Comparison of ENCODE assay signal across 9 mouse cellular contexts in the genomic region with DNA sequence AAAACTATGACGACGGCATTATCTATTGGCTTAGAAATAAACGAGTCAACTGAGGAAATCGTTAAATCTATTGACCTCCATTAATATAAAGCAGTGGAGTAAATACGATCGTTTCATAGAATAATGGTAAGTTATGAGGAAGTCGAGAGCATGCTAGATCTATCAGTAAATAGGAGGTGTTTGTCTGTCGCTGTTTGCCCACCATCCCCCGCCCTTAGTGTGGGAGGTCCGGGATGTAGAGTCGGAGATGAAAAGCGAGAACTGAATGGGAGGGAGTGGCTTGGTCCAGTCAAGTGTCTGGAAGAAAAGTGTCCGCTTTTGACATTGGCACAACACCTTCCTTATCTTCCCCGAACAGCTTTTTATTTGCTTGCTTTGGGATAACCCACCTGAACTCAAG. TPM values are rescaled to one million over a fixed set of nuclear protein-coding genes. Genes with fewer than 3 reads are reported as not detected.
DNase-seq lines count a peak whose midpoint lies in the region; ATAC-seq and TF ChIP-seq lines count a peak whose summit lies in the region.
"Had no signal": no experiment of that assay in that cellular context is flagged by ENCODE, and none has a peak within 500 bp of the region (broad histone marks: within the 10 kb centered on the region; RNA-seq: fewer than 3 reads in every experiment).

A gene (plus strand): TSS at position 79 of the 400 bp plus-strand sequence.

- peaks cover 7% of the 10 kb centered on the region for H3K27me3 ChIP-seq in kidney, embryonic 14.5 days (ENCODE audit: control insufficient read depth, insufficient read depth, low read length)
- H3K27me3 ChIP-seq in forebrain, embryonic 13.5 days: peaks cover 12% of the 10 kb centered on the region
- peaks cover 27% of the 10 kb centered on the region for H3K27me3 ChIP-seq in liver, embryonic 12.5 days (replicated peaks)

- H3K36me3 ChIP-seq in kidney, embryonic 14.5 days (ENCODE audit: control insufficient read depth, insufficient read depth, low read length): no peaks in the 10 kb centered on the region
- H3K36me3 ChIP-seq in ES-E14 (ENCODE audit: control insufficient read depth, insufficient read depth, low read length, poor library complexity, severe bottlenecking): no peaks in the 10 kb centered on the region
- H3K36me3 ChIP-seq in forebrain, embryonic 13.5 days (ENCODE audit: poor library complexity, severe bottlenecking): no peaks in the 10 kb centered on the region
- H3K36me3 ChIP-seq in liver, embryonic 12.5 days: no peaks in the 10 kb centered on the region

- no peaks in the 10 kb centered on the region for H3K9me3 ChIP-seq in kidney, embryonic 14.5 days (ENCODE audit: control insufficient read depth, low read length)
- no peaks in the 10 kb centered on the region for H3K9me3 ChIP-seq in ES-E14 (ENCODE audit: control insufficient read depth, insufficient read depth, low read depth, low read length)
- no peaks in the 10 kb centered on the region for H3K9me3 ChIP-seq in forebrain, embryonic 13.5 days (replicated peaks)
- no peaks in the 10 kb centered on the region for H3K9me3 ChIP-seq in liver, embryonic 12.5 days (replicated peaks)

- H3K4me3 ChIP-seq in kidney, embryonic 14.5 days (ENCODE audit: low read length): peak within 1 kb of the TSS; percentile 60
- peak within 1 kb of the TSS; percentile 45 to 48 for H3K4me3 ChIP-seq in ES-E14 (ENCODE audit: insufficient read depth in 1 of 2, low read depth in 1 of 2, low read length in 2 of 2, poor library complexity in 1 of 2, severe bottlenecking in 1 of 2)
- H3K4me3 ChIP-seq in forebrain, embryonic 13.5 days: peak within 1 kb of the TSS; percentile 72
- H3K4me3 ChIP-seq in liver, embryonic 12.5 days: peak within 1 kb of the TSS; percentile 42

- H3K27ac ChIP-seq in kidney, embryonic 14.5 days (ENCODE audit: low read depth, low read length): no peak within 1 kb of the TSS
- no peak within 1 kb of the TSS for H3K27ac ChIP-seq in ES-E14 (ENCODE audit: insufficient read depth, low read depth, low read length, poor library complexity, severe bottlenecking)
- H3K27ac ChIP-seq in forebrain, embryonic 13.5 days: no peak within 1 kb of the TSS
- H3K27ac ChIP-seq in liver, embryonic 12.5 days: no peak within 1 kb of the TSS

- in situ Hi-C loops in ES-E14 (cut with MboI; ENCODE audit: low sequenced_read_pairs in 2 of 2, unreplicated experiment in 2 of 2): no loop called here

- H3K4me1 ChIP-seq in kidney, embryonic 14.5 days (ENCODE audit: control insufficient read depth, insufficient read depth, low read length): 0 out of 2 replicates have a peak, but pooled peaks cover 6% of the 10 kb centered on the region
- no peaks in the 10 kb centered on the region for H3K4me1 ChIP-seq in ES-E14 (ENCODE audit: control insufficient read depth in 2 of 2, insufficient read depth in 2 of 2, low read length in 2 of 2, poor library complexity in 1 of 2)
- H3K4me1 ChIP-seq in forebrain, embryonic 13.5 days: peaks cover 11% of the 10 kb centered on the region; the same call in 1 of the 2 replicates
- no peaks in the 10 kb centered on the region for H3K4me1 ChIP-seq in liver, embryonic 12.5 days

- WGBS in kidney, embryonic 14.5 days: 9% methylated on average over 14 of the region's 14 CpGs
- 2% methylated on average over 14 of the region's 14 CpGs for WGBS in forebrain, embryonic 13.5 days
- WGBS in liver, embryonic 12.5 days (ENCODE audit: insufficient replicate concordance): 13% methylated on average over 14 of the region's 14 CpGs

- H3K9ac ChIP-seq in kidney, embryonic 14.5 days (ENCODE audit: low read depth, low read length): peak within 1 kb of the TSS; percentile 44
- H3K9ac ChIP-seq in ES-E14 (ENCODE audit: insufficient read depth, low read depth, low read length, poor library complexity, severe bottlenecking): no peak within 1 kb of the TSS
- peak within 1 kb of the TSS; percentile 75 for H3K9ac ChIP-seq in forebrain, embryonic 13.5 days
- no peak within 1 kb of the TSS for H3K9ac ChIP-seq in liver, embryonic 12.5 days

- peak; percentile 46; the same call in 1 of the 2 replicates for ATAC-seq in kidney, embryonic 14.5 days (ENCODE audit: low FRiP score, low TSS enrichment)
- ATAC-seq in forebrain, embryonic 13.5 days: 0 out of 2 replicates have a peak, but pooled peaks have one; percentile 37
- ATAC-seq in liver, embryonic 12.5 days: no peak
- ATAC-seq in megakaryocyte-erythroid progenitor cell, adult 5-6 weeks (replicated peaks; ENCODE audit: low FRiP score, low TSS enrichment, poor library complexity, severe bottlenecking): no peak

- peak within 1 kb of the TSS; percentile 95 for H3K4me2 ChIP-seq in kidney, embryonic 14.5 days (replicated peaks; ENCODE audit: low read depth, low read length)
- peak within 1 kb of the TSS; percentile 96 for H3K4me2 ChIP-seq in forebrain, embryonic 13.5 days
- H3K4me2 ChIP-seq in liver, embryonic 12.5 days: peak within 1 kb of the TSS; percentile 65

- DNase-seq in kidney, postnatal 25 days: no peak
- DNase-seq in ES-E14 (ENCODE audit: low read depth, low spot score): no peak
- no peak for DNase-seq in spleen, postnatal 14 days (ENCODE audit: low spot score in 2 of 2)
- DNase-seq in adrenal gland, postnatal 10 days: no peak

TF ChIP-seq in ES-E14, 5 proteins besides CTCF, POLR2A, EP300 and RAD21:
- TF ChIP-seq MAFK (IDR thresholded peaks at IDR 0.05; ENCODE audit: insufficient read depth, low read depth, low read length): no peak

RNA-seq across cellular contexts. Expression of the gene that starts here (rescaled TPM):
- 2.3 and 3.4 TPM in 2 replicates for polyA plus RNA-seq in kidney, embryonic 14.5 days (2014; fragmentation: Nextera tagmentation; extraction: Ambion mirVana)
- not detected in 2 replicates for total RNA-seq in ES-E14 (2012; rRNA removed)
- 3.4 and 4.8 TPM in 2 replicates for polyA plus RNA-seq in forebrain, embryonic 13.5 days (2015; fragmentation: Nextera tagmentation; extraction: Ambion mirVana)
- polyA plus RNA-seq in liver, embryonic 12.5 days (2016; fragmentation: Nextera tagmentation; extraction: Ambion mirVana): not detected in 2 replicates
- not detected in 2 replicates for total RNA-seq in megakaryocyte-erythroid progenitor cell, adult 5-6 weeks (2014; fragmentation: Nextera tagmentation)
- total RNA-seq in megakaryocyte-erythroid progenitor cell, adult 5-6 weeks (2017): not detected in 2 replicates
- total RNA-seq in adrenal gland, postnatal 10 days (2021): not detected
- total RNA-seq: liver, adult 2 months had no signal
- polyA plus RNA-seq: liver, adult 2 months had no signal

Comparison
In these comparisons a context has a peak if more than half of its experiments do, and no peak if none do; other contexts are left out.
1. ATAC-seq: peak in kidney, embryonic 14.5 days (single experiment) and forebrain, embryonic 13.5 days (single experiment); none in liver, embryonic 12.5 days (single experiment) and megakaryocyte-erythroid progenitor cell, adult 5-6 weeks (single experiment).
2. H3K9ac ChIP-seq: peak in kidney, embryonic 14.5 days (single experiment) and forebrain, embryonic 13.5 days (single experiment); none in ES-E14 (single experiment) and liver, embryonic 12.5 days (single experiment).
3. Peak in every context shown above with its lines, with median percentiles within 50 percentile points of each other: H3K4me2 ChIP-seq and H3K4me3 ChIP-seq.